10 mouse cellular contexts compared by ENCODE assay signal in genomic region chr12:80232076-80232839, GRCm38 (mm10). TPM values are rescaled to one million over a fixed set of nuclear protein-coding genes. Genes with fewer than 3 reads are reported as not detected.
DNase-seq lines count a peak whose midpoint lies in the region; ATAC-seq and TF ChIP-seq lines count a peak whose summit lies in the region.
"Had no signal": no experiment of that assay in that cellular context is flagged by ENCODE, and none has a peak within 500 bp of the region (broad histone marks: within the 10 kb centered on the region; RNA-seq: fewer than 3 reads in every experiment).

No protein-coding gene starts in this region.

- no peaks in the 10 kb centered on the region for H3K27me3 ChIP-seq in heart, embryonic 16.5 days (ENCODE audit: control insufficient read depth, insufficient read depth, low read length)
- no peaks in the 10 kb centered on the region for H3K27me3 ChIP-seq in lung, postnatal 0 days (replicated peaks; ENCODE audit: insufficient read depth, low read length)
- H3K27me3 ChIP-seq in limb, embryonic 13.5 days: no peaks in the 10 kb centered on the region

- peaks cover 52% of the 10 kb centered on the region for H3K4me1 ChIP-seq in heart, embryonic 16.5 days (ENCODE audit: control insufficient read depth, insufficient read depth, low read length)
- peaks cover 51% of the 10 kb centered on the region for H3K4me1 ChIP-seq in lung, postnatal 0 days (ENCODE audit: insufficient read depth, low read depth, low read length)
- H3K4me1 ChIP-seq in limb, embryonic 13.5 days: peaks cover 55% of the 10 kb centered on the region

- ATAC-seq in heart, embryonic 16.5 days (replicated peaks; ENCODE audit: extremely low read depth, insufficient read depth, low FRiP score): no peak
- no peak for ATAC-seq in lung, postnatal 0 days
- no peak for ATAC-seq in limb, embryonic 13.5 days (ENCODE audit: low FRiP score, low read depth)

- H3K36me3 ChIP-seq in heart, embryonic 16.5 days (ENCODE audit: control insufficient read depth, insufficient read depth): no peaks in the 10 kb centered on the region
- H3K36me3 ChIP-seq in lung, postnatal 0 days (ENCODE audit: insufficient read depth, low read length): no peaks in the 10 kb centered on the region
- peaks cover 22% of the 10 kb centered on the region for H3K36me3 ChIP-seq in limb, embryonic 13.5 days

- H3K9ac ChIP-seq in heart, embryonic 16.5 days (ENCODE audit: low read length): no peak overlapping the region
- no peak overlapping the region for H3K9ac ChIP-seq in lung, postnatal 0 days (replicated peaks; ENCODE audit: low read depth)
- H3K9ac ChIP-seq in limb, embryonic 13.5 days: no peak overlapping the region

- H3K4me2 ChIP-seq in heart, embryonic 16.5 days (ENCODE audit: low read depth, low read length): no peak overlapping the region
- H3K4me2 ChIP-seq in lung, postnatal 0 days (replicated peaks; ENCODE audit: low read depth, low read length): no peak overlapping the region
- peak overlapping the region; percentile 59 for H3K4me2 ChIP-seq in limb, embryonic 13.5 days (replicated peaks)

- no peak for DNase-seq in heart, adult 9 months (ENCODE audit: low spot score in 2 of 2)
- no peak for DNase-seq in lung, postnatal 0 days (ENCODE audit: low spot score)
- no peak for DNase-seq in lung, postnatal 14 days
- no peak for DNase-seq in urinary bladder, postnatal 25 days (ENCODE audit: low spot score)
- no peak for DNase-seq in layer of hippocampus, postnatal 25 days (ENCODE audit: extremely low spot score in 1 of 2, low spot score in 1 of 2)
- DNase-seq: adrenal gland, postnatal 36 days; cerebellum, adult 9-10 months; spleen, adult 18-20 months had no signal

- H3K4me3 ChIP-seq in heart, embryonic 16.5 days (ENCODE audit: low read length): no peak overlapping the region
- no peak overlapping the region for H3K4me3 ChIP-seq in lung, postnatal 0 days (ENCODE audit: low read depth, low read length)
- no peak overlapping the region for H3K4me3 ChIP-seq in limb, embryonic 13.5 days

- TF ChIP-seq EP300 in lung, postnatal 0 days (IDR thresholded peaks at IDR 0.05): no peak

- H3K9me3 ChIP-seq in heart, embryonic 16.5 days (replicated peaks; ENCODE audit: control insufficient read depth, low read length): peaks cover 7% of the 10 kb centered on the region
- H3K9me3 ChIP-seq in lung, postnatal 0 days (ENCODE audit: low read length): no peaks in the 10 kb centered on the region
- H3K9me3 ChIP-seq in limb, embryonic 13.5 days: peaks cover 11% of the 10 kb centered on the region; the same call in 1 of the 2 replicates

- H3K27ac ChIP-seq in heart, embryonic 16.5 days (ENCODE audit: low read length): peak overlapping the region; percentile 96
- H3K27ac ChIP-seq in lung, postnatal 0 days (ENCODE audit: low read length): peak overlapping the region; percentile 22; the same call in 1 of the 2 replicates
- H3K27ac ChIP-seq in limb, embryonic 13.5 days: peak overlapping the region; percentile 93; the same call in 1 of the 2 replicates

- TF ChIP-seq CTCF in lung, postnatal 0 days (IDR thresholded peaks at IDR 0.05): no peak

- WGBS in heart, embryonic 16.5 days: 72% methylated on average over 9 of the region's 9 CpGs
- WGBS in lung, postnatal 0 days: 75% methylated on average over 9 of the region's 9 CpGs
- WGBS in limb, embryonic 13.5 days: 68% methylated on average over 9 of the region's 9 CpGs

RNA-seq across cellular contexts. Expression of gene Actn1, which starts 27.9 kb away (rescaled TPM):
- 31.0 and 33.1 TPM in 2 replicates for polyA plus RNA-seq in heart, embryonic 16.5 days (2015; fragmentation: Nextera tagmentation; extraction: Ambion mirVana)
- 30.0 and 31.0 TPM in 2 replicates for polyA plus RNA-seq in lung, postnatal 0 days (2015; fragmentation: Nextera tagmentation; extraction: Ambion mirVana)
- polyA plus RNA-seq in limb, embryonic 13.5 days (2015; fragmentation: Nextera tagmentation; extraction: Ambion mirVana): 31.7 and 35.2 TPM in 2 replicates
- 100 to 1,000 TPM in 1 of 2 experiments, 10 to 100 TPM in 1; 93.4 to 102 TPM for total RNA-seq in layer of hippocampus, postnatal 25 days (2021)

Comparison
In these comparisons a context has a peak if more than half of its experiments do, and no peak if none do; other contexts are left out.
1. H3K27ac ChIP-seq: peak in every context shown above with its lines; median percentile 96 in heart, embryonic 16.5 days; 93 in limb, embryonic 13.5 days; 22 in lung, postnatal 0 days.